Mouse (Mus musculus) embryo, embryonic 11.5 days (tissue): ENCODE data around the gene Slc25a39.

ENCODE experiments used
- DNase-seq: peaks from one replicate; pipeline ENCODE4 v3.0.0-alpha.2; 2012; ENCODE audit warnings: low read depth, low spot score

Gene Slc25a39

DNA sequence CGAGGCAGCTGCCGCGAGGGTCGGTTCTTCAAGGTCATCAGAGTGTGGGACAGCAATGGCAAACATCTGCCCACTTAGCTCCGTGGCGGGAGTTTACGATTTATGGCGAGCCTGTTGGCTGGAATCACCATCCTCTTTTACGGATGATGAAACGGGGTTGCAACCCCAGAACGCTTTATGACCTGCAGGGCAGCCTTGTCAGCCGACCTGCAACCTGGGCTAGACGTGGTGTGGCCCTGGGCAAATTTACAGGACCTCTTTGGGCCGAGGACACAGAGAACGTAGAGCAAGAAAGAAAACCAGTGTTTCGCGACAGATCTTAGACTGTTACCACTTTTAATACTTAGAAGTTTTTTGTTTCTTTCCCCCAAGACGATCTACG, at the start of gene Slc25a39:
TSS of gene Slc25a39 (minus strand) at position 113 of the 382 bp plus-strand sequence.
- no peak for DNase-seq

DNA sequence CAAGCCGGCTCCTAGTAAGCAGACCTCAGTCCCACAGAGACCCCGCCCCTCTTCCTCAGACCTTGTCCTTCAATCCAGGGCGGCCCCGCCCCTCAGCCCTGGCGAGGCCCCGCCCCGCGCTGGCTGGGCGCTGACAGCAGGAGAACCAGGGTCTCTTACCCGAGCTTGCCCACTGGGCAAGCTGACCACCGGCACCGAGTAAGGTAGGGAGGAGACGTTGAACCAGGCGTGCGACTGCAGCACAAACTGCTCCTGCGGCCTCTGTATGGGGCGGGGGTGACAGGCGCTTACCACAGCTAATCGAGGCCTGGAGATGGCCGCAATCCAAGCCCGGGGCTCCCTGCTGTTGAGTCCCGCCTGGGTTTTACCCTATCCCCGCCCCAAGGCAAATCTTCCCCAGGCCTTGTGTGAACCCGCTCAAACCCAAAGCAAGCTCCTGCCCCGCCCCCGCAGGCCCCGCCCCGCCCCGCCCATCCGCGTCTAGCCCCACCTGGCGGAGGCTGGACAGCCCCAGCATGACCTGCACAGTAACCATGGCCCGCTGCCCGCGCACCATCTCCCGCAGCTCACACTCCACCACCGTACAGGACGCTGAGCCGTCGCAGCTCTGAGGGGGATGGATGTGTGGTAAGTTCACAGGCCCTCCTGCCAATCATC, 48.1 kb upstream of the Slc25a39 start:
- DNase-seq = peak; percentile 76

DNA sequence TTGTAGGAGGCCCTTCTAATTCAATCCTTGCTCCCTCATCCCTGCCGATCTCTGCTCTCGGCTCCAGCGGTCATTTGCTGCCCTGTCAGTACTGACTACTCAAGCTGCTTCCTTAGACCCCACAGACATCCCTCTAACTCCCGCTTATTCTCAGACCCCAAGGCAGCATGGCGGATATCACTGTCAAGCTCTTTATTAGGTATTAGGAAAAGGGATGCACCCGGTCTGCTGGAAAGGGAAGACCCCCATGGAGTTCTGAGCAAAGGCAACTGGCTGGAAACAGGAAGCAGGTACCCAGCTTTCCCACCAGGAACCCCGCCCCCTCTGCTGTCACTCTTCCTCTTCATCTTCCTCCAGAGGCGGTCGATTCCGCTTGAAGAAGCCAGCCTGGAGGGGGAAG, 45.4 kb upstream of the Slc25a39 start:
- DNase-seq = no peak

DNA sequence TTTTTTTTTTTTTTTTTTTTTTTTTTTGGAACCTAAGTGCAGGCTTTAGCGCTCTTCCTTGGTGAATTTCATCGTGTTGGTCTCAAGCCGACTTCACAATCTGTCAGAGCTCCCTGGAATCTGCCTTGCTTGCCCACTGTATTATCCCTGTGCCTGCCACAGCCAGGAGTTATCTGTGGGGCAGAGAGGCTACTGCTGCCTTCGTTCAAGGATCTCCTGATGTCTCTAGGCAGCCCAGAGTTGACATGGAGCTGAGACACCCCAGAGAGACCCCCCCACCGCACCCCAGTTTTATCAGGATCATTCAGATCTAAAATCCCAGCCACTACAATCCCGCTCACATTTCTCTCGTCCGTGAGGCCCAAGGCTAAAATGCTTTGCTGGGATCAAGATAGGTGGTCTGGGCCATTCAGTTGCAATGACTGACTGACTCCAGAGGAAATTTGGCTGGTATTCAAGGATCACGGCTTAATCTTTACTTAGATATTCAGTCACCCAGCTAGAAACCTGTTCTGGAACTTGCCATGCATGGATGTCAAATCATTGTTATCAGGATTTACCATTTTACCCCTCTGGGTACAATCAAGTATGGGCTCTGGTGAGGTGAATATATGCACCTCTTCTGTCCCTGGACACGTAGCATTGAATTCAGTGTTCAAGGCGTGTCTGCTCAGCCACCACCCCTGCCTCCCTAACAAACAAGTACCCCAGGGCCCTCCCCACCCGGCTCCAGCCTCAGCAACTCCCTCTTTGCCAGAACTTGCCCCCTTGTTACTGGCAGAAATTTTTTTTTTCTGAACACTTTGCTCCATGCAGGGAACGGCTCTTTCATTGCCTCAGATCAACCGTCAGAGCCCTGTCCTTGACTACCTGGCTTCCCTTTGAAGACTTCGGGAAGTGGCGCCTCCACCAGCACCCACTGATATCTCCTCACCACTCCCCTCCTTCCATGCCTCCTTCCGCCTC, 41.6 kb upstream of the Slc25a39 start:
- no peak for DNase-seq

DNA sequence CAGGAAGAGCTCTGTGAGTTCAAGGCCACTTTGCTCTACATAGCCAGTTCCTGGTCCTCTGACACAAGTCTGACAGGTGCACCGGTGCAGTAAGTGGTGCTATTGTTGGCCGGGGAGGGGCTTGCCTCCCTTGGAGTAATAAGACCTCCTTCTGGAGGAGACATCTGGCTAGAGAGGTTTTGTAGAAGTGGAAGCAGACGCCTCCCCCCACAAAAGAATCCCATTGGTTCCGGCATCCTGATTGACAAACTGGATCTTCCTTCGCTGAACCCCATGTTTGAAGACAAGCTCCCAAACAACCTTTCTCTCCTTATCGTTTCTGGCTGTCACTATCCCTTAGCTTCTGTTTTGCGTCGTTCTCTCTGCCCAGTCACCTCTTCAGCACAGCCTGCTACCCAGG, 40.6 kb upstream of the Slc25a39 start:
- no peak for DNase-seq

DNA sequence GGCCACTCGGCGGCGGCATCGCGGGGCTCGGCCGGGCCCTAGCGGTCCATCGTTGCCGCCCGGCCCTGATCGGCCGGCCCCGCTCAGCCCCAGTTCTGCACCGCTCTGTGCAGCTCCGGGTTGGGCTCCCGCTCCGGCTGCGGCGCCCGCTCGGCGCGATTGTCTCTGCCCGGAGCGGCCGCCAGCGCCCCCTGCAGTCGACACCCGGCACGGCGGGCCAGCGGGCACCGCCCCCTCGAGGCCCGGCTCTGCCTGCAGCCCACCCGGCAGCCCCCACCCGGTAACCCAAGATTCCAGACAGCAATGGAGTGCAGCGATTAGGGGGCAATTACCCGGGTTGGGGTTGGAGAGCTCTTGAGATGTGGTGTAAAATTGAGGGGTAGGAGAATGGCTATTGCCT, 39.8 kb upstream of the Slc25a39 start, which contains the start of gene Fam171a2:
TSS of gene Fam171a2 (minus strand) at position 186 of the 400 bp plus-strand sequence.
- peak; percentile 78 for DNase-seq

DNA sequence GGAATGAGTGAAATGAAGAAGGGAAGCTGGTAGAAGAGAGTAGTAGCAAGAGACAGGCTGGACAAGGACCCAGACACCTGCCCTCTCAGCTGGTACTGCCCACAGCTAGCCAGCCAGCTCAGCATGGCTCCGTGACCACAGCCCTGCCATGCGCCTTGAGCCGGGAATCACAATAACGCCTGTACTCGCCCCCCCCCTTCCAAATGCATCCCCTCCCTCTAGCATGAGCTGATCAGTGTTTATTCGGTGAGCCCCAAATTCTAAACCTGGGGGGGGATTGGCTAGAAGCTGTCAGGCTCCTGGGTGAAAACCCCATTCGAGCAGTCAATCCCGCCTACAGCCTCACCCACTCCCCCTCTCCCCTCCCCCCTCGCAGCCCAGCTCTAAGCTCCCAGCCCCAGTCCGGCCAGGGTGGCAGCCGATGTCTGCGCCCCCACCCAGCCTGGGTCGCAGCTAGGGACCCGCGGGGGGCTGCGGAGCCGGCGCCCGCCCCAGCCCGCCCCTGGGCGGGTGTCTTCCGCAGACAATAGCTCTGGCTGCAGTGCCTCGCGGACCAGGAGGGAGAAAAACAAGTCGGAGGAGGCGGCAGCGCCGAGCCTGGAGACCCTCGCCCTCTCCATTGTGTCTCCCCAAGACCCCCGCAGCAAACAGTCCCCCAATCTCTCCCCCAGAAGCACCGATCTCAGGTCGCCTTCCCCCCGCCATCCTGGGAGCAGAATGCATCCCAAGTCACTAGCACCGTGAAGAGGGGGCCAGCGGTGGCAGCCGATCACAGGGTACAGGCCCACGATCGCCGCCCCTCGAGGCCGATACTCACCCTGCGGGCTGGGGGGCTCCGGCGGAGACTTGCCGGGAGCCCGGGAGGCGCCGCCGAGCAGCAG, 39.1 kb upstream of the Slc25a39 start:
- no peak for DNase-seq

DNA sequence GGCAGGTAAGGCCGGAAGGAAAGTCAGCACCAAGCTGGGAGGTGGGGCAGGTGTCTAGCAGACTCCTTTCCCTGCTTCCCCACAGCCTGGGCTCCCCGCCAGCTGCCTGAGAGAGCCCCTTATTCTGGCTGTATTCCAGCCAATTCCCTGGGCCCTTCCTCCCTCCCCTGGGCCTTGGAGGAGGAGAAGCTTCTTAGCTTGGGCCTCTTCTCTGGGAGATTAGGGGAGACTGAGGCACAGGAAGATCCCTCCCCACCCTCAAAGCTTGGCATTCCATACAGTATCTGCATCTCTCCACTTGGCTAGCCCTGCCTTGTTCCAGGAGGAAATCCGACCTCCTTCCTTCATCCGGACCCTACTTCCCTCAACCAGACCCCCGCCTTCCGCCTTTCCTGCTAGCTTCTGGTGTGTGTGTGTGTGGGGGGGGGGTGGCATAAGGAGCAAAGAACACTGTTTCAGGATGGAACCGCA, 38.2 kb upstream of the Slc25a39 start:
- no peak for DNase-seq

DNA sequence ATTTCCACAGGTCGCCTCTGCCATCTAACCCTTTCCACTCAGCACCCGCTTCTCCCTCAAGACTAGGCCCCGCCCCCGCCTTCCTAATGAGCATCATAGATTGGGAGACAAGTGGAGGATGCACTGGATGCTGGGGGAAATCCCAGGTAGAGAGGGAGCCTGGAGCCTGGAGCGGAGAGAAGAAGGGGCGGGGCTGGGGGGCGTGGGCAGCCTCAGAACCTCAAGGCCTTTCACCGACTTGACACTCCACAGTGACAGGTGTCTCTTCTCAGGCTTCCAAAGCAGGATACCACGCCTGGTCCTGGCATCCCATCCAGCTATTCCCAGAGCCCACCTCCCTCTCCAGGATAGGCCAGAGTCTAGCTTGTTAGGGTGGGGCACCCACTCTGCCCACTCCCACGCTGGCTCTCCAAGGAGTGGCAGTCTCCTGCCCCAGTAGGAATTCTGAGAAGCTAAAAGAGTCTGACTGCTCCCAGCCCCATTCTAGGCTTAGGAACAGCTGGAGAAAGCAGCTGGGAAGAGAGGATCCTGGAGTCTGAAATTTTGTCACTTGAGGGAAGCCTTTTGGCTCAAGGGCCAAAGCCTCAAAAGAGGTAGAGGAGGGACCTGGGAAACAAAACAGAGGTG, 37.6 kb upstream of the Slc25a39 start:
- DNase-seq = no peak

DNA sequence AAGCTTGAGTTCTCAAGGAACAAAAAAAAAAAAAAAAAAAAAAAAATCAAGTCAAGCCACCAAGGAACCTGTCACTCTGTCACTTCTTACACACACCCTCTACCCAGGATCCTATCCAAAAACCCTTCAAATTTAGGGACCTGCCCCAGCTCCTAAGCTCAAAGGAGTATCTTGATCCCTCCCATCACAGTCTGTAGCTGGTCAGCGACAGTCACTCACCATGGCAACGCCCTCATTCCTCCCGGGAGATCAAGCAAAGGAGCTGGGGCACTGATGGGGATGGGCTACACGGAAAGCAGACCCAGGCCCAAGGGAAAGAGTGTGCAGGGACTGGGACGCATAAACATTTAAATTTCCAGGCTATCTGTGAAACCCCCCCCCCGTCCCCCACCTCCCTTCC, 37.0 kb upstream of the Slc25a39 start:
- DNase-seq = no peak

DNA sequence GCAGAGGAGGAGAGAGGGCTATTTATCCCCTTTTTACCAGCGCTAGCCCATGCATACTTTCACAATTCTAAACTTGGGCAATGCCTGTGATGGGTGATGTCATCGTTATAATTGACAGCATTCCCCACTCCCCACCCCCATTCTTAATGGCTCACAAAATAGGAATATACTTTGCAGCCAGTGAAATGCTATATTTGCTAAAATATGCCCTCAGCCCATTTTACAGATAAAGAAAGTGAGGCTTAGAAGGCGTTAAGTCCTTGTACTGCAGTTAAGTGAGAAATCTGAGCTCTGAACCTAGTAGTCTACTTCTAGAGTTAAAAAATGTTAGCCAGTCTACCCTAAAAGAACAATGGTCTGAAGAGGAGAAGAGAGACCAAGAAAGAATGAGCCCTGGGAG, 36.6 kb upstream of the Slc25a39 start:
- DNase-seq = no peak

DNA sequence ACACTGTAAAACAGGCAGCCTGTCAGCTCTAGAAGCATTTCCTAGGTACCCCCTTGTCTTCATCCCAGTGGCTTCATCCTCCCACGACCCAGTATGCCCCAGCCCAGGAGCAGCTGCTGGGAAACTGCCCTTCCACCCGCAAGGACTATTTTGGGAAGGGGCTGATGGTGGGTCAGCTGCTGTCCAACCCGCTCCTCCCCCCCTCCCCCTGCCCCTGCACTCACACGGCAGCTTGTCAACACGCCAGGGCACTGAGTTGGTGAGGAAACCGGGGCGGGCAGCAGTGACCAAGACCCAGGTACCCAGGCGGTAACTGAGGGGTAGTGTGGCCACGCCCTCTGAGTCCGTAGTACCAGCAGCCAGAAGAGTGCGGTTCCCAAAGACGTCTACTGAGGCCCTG, 36.0 kb upstream of the Slc25a39 start:
- no peak for DNase-seq

DNA sequence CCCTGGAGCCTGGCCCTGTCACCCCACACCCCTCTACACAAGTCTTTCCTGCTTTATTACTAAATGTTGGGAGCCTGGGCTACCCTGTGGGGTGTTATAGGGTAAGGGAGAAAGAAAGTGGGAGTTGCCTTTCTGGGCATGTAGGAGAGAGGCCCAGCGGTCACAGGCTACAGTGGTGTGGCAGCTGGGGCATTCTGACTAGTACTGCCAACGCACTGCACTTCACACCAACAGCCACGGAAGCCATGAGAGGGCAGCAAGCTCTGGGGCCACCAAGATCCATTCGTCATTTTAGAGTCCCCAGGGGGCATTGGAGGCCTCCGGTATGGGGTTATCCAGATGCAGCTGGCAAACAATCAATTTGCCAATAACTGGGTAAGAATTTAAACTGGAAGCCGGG, 34.3 kb upstream of the Slc25a39 start:
- DNase-seq = no peak

DNA sequence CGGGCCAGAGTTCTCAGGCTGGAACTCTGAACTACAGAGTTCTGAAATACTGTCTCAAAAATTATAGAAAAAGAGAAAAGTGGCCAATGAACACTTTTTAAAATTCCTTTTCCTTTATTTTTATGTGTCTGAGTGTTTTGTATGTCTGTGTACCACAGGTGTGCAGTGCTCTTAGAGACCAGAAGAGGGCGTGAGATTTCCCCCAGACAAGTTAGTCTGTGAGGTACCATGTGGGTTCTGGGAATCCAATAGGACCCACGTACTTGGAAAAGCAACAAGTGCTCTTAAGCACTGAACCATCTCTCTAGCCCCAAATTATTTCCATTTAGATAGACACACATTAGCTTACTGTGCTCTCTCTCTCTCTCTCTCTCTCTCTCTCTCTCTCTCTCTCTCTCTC, 33.7 kb upstream of the Slc25a39 start:
- DNase-seq = no peak

DNA sequence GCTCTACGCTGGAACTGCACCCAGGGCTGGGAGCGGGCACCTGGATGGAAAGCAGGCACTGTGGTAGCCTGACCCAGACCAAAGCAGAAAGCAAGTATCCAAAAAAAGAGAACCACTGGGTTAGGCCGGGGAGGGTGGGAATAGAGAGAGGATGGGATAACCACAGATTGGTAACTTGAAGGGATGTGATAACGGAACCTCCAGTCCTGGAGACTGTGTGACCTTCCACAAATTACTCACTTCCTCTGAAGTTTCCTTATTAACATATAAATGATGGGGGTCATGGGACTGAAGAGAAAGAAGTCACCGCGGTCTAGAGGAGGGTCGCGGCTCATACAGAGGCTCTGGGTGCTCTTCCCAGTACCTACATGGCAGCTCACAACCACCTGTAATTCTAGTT, 32.5 kb upstream of the Slc25a39 start:
- DNase-seq = no peak

DNA sequence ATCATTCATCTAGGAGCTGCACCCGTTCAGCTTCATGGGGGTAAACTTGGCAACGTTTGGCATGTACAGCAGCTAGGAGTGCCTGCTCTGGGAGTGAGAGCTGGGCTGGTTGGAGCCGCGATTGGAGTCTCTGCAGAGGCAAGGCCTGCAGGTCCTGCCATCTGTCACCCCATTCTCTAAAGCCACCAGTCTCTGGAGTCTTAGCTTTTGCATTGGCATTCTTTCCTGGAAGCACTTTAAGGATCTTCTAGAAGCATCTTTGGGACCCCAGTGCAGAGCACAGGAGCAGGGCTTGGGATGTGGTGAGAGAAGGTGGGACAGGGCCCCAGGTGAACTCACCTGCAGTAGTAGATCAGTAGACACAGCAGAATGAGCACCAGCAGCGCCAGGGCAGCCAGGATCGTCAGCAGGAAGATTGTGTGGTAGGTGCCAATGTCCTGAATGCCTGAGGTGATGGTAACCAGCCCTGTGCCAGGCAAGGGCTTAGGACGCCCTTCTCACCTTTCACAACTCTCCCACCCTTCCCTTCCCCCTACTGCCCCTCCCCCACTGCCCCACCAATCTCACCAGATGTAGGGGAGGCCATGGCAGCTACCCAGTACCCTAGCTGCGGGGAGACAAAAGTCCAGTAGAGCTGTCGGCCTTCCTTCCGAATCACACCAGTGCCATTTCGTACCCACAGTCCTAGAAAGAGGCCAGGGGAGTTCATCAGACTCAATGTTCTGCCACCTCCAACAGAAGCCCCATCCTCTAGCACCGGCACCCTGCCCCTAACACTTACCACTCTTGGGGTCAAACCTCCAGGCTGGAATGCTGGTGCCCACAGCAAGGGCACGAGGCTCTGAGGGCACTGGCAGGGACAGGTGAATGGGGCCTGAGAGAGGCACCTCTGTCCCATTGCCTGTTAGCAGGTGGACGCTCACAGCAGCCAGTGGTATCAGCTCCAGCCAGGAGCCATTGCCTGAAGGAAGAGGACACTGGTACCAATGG, 31.6 kb upstream of the Slc25a39 start:
- no peak for DNase-seq

DNA sequence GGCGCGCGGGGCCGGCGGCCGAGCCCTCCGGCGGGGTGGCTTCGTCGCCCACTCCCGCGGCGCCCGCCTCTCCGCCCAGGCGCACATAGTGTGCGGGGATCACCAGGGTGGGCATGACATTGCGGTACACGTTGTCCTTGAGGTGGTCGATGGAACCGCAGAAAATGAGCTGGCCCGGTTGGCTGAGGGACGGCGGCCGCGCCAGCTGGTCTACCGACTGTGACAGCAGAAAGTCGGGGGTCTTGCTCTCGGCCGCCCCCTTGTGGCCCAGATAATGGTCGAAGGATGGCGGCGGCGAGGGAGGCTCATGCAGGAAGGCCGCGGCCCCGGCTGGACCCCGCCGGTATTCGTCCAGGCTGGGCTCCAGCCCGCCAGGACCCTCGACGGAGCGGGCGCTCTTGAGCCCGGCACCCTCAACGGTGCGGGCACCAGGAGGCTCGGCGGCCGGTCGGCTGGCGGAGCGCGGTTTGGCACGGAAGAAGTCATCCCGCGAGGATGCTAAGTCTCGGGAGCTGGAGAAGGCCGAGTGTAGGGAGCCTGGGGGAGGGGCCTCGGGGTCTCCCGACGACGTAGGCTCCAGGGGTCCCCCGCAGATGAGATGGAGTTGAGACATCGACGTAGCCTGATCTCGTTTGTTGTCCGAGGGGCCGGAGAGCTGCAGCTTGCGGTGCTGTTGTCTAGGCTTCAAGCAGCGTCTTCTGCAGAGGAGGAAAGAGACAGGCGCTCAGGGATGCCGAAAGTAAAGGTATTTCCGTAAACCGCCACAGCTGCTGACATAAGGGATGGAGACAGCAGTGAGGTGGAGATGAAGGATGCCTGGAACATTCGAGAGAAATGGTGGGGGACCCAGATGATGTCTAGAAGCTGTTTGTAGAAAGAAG, 30.7 kb upstream of the Slc25a39 start:
- DNase-seq = peak; percentile 73

DNA sequence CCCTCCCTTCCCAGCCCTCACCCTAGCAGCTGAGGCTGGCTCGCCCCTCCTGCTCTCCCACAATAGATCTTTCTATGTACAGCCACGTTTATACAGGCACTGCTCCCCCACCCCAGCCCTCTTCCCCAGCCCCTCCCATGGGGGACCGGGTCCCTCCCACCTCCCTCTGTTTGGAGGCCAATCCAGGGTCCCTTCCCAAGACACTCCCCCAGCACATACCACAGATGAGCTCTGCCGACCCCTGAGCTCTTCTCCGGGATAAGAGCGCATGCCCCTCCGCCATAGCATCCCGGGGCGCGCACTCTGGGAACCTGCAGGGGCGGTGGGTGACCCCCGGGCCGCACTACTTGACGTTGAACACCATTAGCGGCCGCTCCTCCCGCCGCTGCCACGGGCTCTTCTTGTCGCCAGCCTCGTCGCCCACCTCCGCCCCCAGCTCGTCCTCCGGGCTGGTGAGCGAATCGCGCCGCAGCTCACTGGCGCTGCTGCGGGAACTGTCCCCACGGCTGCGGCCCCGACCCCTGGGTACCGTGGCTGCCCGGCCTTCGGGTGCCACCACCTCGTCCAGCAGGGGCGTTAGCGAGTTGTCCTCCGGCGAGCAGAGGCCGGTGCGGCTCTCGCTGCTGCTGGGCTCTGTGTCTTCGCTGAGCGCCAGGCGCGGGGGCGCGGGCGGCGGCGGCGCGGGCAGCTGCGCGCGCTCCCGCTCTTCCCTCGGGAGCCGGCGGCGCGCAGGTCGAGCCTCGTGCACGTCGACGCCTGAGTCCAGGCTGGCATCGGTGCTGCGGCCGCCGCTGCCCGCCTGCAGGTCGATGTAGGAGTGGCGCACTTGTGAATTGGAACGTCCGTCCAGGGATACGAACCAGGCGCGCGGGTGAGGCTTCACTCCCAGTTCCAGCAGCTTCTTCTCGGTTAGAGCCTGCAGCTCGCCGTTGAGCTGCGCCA, 29.6 kb upstream of the Slc25a39 start:
- no peak for DNase-seq
